Comparison of ENCODE assay signal across 7 mouse cellular contexts in the genomic region with DNA sequence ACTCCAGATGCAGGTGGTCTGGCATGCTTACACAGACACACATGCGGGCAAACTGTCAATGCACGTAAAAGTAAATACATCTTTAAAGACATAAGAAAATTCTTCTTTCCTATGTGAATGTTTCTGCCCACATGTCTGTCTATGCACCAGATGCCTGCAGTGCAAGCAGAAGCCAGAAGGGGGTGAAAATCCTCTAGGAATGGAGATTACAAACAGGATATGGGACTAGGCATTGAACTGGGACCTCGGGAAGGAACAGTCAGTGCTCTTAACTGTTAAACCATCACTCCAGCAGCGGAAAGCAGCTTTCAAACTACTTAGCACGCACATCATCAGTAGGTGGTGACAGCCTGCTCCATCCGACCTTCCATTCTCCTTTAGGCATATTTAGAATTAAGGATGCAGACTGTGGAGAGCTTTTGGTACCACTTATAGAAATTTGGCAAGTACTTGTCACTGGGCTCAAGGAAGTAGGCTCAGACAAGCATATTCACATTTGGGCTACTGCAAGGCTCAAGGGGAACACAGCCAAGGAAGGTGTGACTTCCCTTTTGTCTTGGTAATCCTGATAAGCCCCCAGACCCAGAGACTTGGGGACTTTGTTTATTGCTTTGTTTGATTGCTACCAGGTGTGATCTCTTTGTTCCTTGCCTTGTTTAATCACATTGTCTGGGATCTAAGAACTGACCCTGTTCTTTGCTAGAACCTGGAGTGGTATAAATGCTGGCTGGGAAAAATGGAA. TPM values are rescaled to one million over a fixed set of nuclear protein-coding genes. Genes with fewer than 3 reads are reported as not detected.
DNase-seq lines count a peak whose midpoint lies in the region; ATAC-seq and TF ChIP-seq lines count a peak whose summit lies in the region.

No protein-coding gene starts in this region.

- H3K4me1 ChIP-seq in thymus, adult 2 months (replicated peaks; ENCODE audit: control insufficient read depth, insufficient read depth, low read length): no peaks in the 10 kb centered on the region
- H3K4me1 ChIP-seq in lung, embryonic 15.5 days: peaks cover 4% of the 10 kb centered on the region; the same call in 1 of the 2 replicates

- no peak overlapping the region for H3K9ac ChIP-seq in lung, embryonic 15.5 days

- ATAC-seq in lung, embryonic 15.5 days (ENCODE audit: borderline replicate concordance, extremely low read depth, low FRiP score, low TSS enrichment): peak; percentile 31; the same call in 1 of the 2 replicates

- H3K4me3 ChIP-seq in thymus, adult 2 months (ENCODE audit: control insufficient read depth, insufficient read depth, low read length): no peak overlapping the region
- H3K4me3 ChIP-seq in lung, embryonic 15.5 days: no peak overlapping the region

- no peaks in the 10 kb centered on the region for H3K36me3 ChIP-seq in thymus, adult 2 months (ENCODE audit: control insufficient read depth, insufficient read depth, low read length)
- H3K36me3 ChIP-seq in lung, embryonic 15.5 days: no peaks in the 10 kb centered on the region

- H3K27me3 ChIP-seq in thymus, adult 2 months (ENCODE audit: control insufficient read depth, insufficient read depth, low read length): no peaks in the 10 kb centered on the region
- H3K27me3 ChIP-seq in lung, embryonic 15.5 days: no peaks in the 10 kb centered on the region

- no peak overlapping the region for H3K27ac ChIP-seq in thymus, adult 2 months (ENCODE audit: control insufficient read depth, insufficient read depth, low read length)
- no peak overlapping the region for H3K27ac ChIP-seq in lung, embryonic 15.5 days

- DNase-seq in thymus, adult 2 months: peak; percentile 20
- no peak for DNase-seq in thymus, postnatal 36 days
- DNase-seq in brain, embryonic 14.5 days (ENCODE audit: low read depth): peak; percentile 76
- peak; percentile 65 to 67 for DNase-seq in frontal cortex, postnatal 25 days (ENCODE audit: low spot score in 2 of 2)
- peak; percentile 16 for DNase-seq in large intestine, adult 2 months (ENCODE audit: low read depth, low spot score)
- DNase-seq in urinary bladder, postnatal 25 days (ENCODE audit: low spot score): peak; percentile 43

- 81% methylated on average over 6 of the region's 6 CpGs for WGBS in thymus, adult 2 months
- 35% methylated on average over 6 of the region's 6 CpGs for WGBS in large intestine, adult 2 months
- 11% methylated on average over 6 of the region's 6 CpGs for WGBS in lung, embryonic 15.5 days

- TF ChIP-seq POLR2A in thymus, adult 2 months (IDR thresholded peaks at IDR 0.05; ENCODE audit: control insufficient read depth, extremely low read depth, insufficient read depth, low read length, poor library complexity): no peak
- no peak for TF ChIP-seq POLR2A in brain, embryonic 14.5 days (IDR thresholded peaks at IDR 0.05; ENCODE audit: borderline replicate concordance, extremely low read depth, insufficient read depth, insufficient read length, poor library complexity, severe bottlenecking)

- H3K4me2 ChIP-seq in lung, embryonic 15.5 days: no peak overlapping the region

- H3K9me3 ChIP-seq in lung, embryonic 15.5 days: no peaks in the 10 kb centered on the region

- no peak for TF ChIP-seq CTCF in thymus, adult 2 months (IDR thresholded peaks at IDR 0.05; ENCODE audit: borderline replicate concordance, control insufficient read depth, extremely low read depth, insufficient read depth, low read length, poor library complexity)
- peak; percentile 68; the same call in 1 of the 2 replicates for TF ChIP-seq CTCF in brain, embryonic 14.5 days (IDR thresholded peaks at IDR 0.05; ENCODE audit: borderline replicate concordance, extremely low read depth, insufficient read depth, insufficient read length)

RNA-seq across cellular contexts. Expression of gene Sla2, which starts 18.2 kb away (rescaled TPM):
- polyA plus RNA-seq in thymus, adult 2 months (2012; rRNA removed): 115 and 120 TPM in 2 replicates
- 0.03 and 0.06 TPM in 2 replicates for polyA plus RNA-seq in brain, embryonic 14.5 days (2012; rRNA removed)
- 0.89 and 2.0 TPM in 2 replicates for polyA plus RNA-seq in large intestine, adult 2 months (2012; rRNA removed)
- polyA plus RNA-seq in lung, embryonic 15.5 days (2015; fragmentation: Nextera tagmentation; extraction: Ambion mirVana): 0.38 and 2.4 TPM in 2 replicates

RNA-seq across cellular contexts. Expression of gene Rab5if, which starts 42.2 kb away (rescaled TPM):
- polyA plus RNA-seq in thymus, adult 2 months (2012; rRNA removed): 113 and 160 TPM in 2 replicates
- polyA plus RNA-seq in brain, embryonic 14.5 days (2012; rRNA removed): 118 and 143 TPM in 2 replicates
- polyA plus RNA-seq in large intestine, adult 2 months (2012; rRNA removed): 94.1 and 99.0 TPM in 2 replicates
- polyA plus RNA-seq in lung, embryonic 15.5 days (2015; fragmentation: Nextera tagmentation; extraction: Ambion mirVana): 186 and 190 TPM in 2 replicates

RNA-seq across cellular contexts. Expression of gene 4930518I15Rik, which starts 47.4 kb away (rescaled TPM):
- 2.3 and 2.8 TPM in 2 replicates for polyA plus RNA-seq in thymus, adult 2 months (2012; rRNA removed)
- polyA plus RNA-seq in brain, embryonic 14.5 days (2012; rRNA removed): 3.3 and 4.6 TPM in 2 replicates
- polyA plus RNA-seq in large intestine, adult 2 months (2012; rRNA removed): 0.62 and 1.3 TPM in 2 replicates
- polyA plus RNA-seq in lung, embryonic 15.5 days (2015; fragmentation: Nextera tagmentation; extraction: Ambion mirVana): 6.0 and 7.5 TPM in 2 replicates

Comparison
In these comparisons a context has a peak if more than half of its experiments do, and no peak if none do; other contexts are left out.
1. DNase-seq: peak in thymus, adult 2 months (single experiment), brain, embryonic 14.5 days (single experiment), frontal cortex, postnatal 25 days (2 of 2), large intestine, adult 2 months (single experiment) and urinary bladder, postnatal 25 days (single experiment); none in thymus, postnatal 36 days (0 of 2).
2. RNA of gene Sla2, which starts 18.2 kb away (polyA plus RNA-seq): 115 to 120 TPM in thymus, adult 2 months; 0.38 to 2.4 TPM in lung, embryonic 15.5 days, 0.89 to 2.0 TPM in large intestine, adult 2 months and 0.03 to 0.06 TPM in brain, embryonic 14.5 days; every median in the first group is over 10 times any median in the second.